Mouse (Mus musculus): ENCODE measurements around the gene Chuk. TPM values are rescaled to one million over a fixed set of nuclear protein-coding genes. Genes with fewer than 3 reads are reported as not detected.

The Chuk gene
- polyA plus RNA-seq, 1 experiment: 12.4 TPM

GRCm38 (mm10) chr19:44024921-44025585, 82.2 kb downstream of the Chuk start:
- H3K27me3 ChIP-seq (ENCODE audit: control insufficient read depth, insufficient read depth, low read length): no peaks in the 10 kb centered on the region
- peak overlapping the region; percentile 52 for H3K27ac ChIP-seq (ENCODE audit: insufficient read depth, low read depth, low read length)
- WGBS: 36% methylated on average over 13 of the region's 13 CpGs
- no peaks in the 10 kb centered on the region for H3K36me3 ChIP-seq (ENCODE audit: control insufficient read depth, insufficient read depth, low read length)
- H3K4me1 ChIP-seq (ENCODE audit: control insufficient read depth, insufficient read depth, insufficient read length, low read length): peaks cover 13% of the 10 kb centered on the region; the same call in 1 of the 2 replicates
- no peak overlapping the region for H3K4me3 ChIP-seq (ENCODE audit: low read depth, low read length)
- no peak for TF ChIP-seq POLR2A (IDR thresholded peaks at IDR 0.05; ENCODE audit: low read depth, low read length)
- no peak for TF ChIP-seq CTCF (IDR thresholded peaks at IDR 0.05; ENCODE audit: extremely low read depth, insufficient read length, insufficient replicate concordance, low read depth, low read length)

Other genes with a start within 250 kb of the Chuk start
- 19.4 and 53.4 TPM in 2 replicates for gene Dnmbp, start 167.3 kb downstream of the Chuk start, polyA plus RNA-seq (2012; rRNA removed)
- 0.96 and 11.3 TPM in 2 replicates for gene Cpn1, start 120.9 kb downstream of the Chuk start, polyA plus RNA-seq (2012; rRNA removed)
- gene Cyp2c23, start 78.3 kb downstream of the Chuk start, polyA plus RNA-seq (2012; rRNA removed): 0.37 and 0.71 TPM in 2 replicates
- gene Erlin1, start 37.7 kb downstream of the Chuk start, polyA plus RNA-seq (2012; rRNA removed): 4.1 and 10.9 TPM in 2 replicates
- gene Cwf19l1, start 28.4 kb upstream of the Chuk start, polyA plus RNA-seq (2012; rRNA removed): 0.77 and 1.7 TPM in 2 replicates
- 5.1 and 13.0 TPM in 2 replicates for gene Bloc1s2, start 39.0 kb upstream of the Chuk start, polyA plus RNA-seq (2012; rRNA removed)
- 0.10 TPM in 1 of 2 replicates, not detected in the other for gene Pkd2l1, start 85.0 kb upstream of the Chuk start, polyA plus RNA-seq (2012; rRNA removed)
- gene Scd3, start 95.8 kb upstream of the Chuk start, polyA plus RNA-seq (2012; rRNA removed): not detected in 2 replicates
- gene Scd2, start 186.2 kb upstream of the Chuk start, polyA plus RNA-seq (2012; rRNA removed): 20.5 and 23.6 TPM in 2 replicates
- 0.08 and 0.22 TPM in 2 replicates for gene Scd4, start 225.6 kb upstream of the Chuk start, polyA plus RNA-seq (2012; rRNA removed)

Data from small intestine, adult 2 months (tissue).